Mouse (Mus musculus): ENCODE results near the gene Ppp1r2.

DNA sequence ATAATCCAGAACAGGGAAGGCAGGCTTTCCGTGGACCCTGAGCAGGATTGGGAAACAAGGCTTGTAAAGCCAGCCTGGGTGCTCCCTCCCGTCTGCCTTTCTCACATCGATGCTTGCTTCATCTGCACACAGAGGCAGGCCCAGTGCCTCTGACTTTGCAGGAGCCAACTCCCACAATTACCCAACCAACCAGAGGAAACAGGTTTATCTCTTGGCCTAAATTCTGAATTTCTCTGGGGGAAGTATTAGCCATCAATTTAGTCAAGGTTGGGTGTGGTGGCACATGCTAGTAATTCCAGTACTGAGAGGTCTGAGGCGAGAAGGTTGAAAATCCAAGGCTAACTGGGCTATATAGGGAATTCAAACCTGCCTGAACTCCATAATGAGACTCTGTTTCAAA lies 64.6 kb downstream of the Ppp1r2 start:
- TF ChIP-seq POLR2A (IDR thresholded peaks at IDR 0.05; ENCODE audit: borderline replicate concordance, extremely low read depth, low read depth, low read length) = no peak
- TF ChIP-seq CTCF (IDR thresholded peaks at IDR 0.05; ENCODE audit: insufficient read depth, low read length) = no peak

Measured in lung, adult 2 months (tissue).